Mouse (Mus musculus): ENCODE results near the gene Primpol. TPM values are rescaled to one million over a fixed set of nuclear protein-coding genes. Genes with fewer than 3 reads are reported as not detected.

Gene Primpol
- polyA plus RNA-seq, 1 experiment from 2014 or later, result 10.0 TPM

- DNase-seq (ENCODE audit: low spot score) (no peak), ATAC-seq (ENCODE audit: low read depth) (no peak)
- Histone ChIP-seq H3K4me2 (ENCODE audit: low read depth, low read length) (no peak overlapping the region), H3K27me3 (replicated peaks; ENCODE audit: control insufficient read depth, insufficient read depth, low read length) (no peaks in the 10 kb centered on the region), H3K27ac (replicated peaks; ENCODE audit: low read depth, low read length) (no peak overlapping the region), H3K9me3 (ENCODE audit: control insufficient read depth, low read length) (no peaks in the 10 kb centered on the region), H3K4me1 (ENCODE audit: control insufficient read depth, insufficient read depth, low read length) (0 out of 2 replicates have a peak, but pooled peaks cover 3% of the 10 kb centered on the region), H3K4me3 (ENCODE audit: low read depth, low read length) (no peak overlapping the region), H3K9ac (ENCODE audit: low read depth, low read length) (no peak overlapping the region), H3K36me3 (ENCODE audit: control insufficient read depth, insufficient read depth, low read length) (peaks cover 45% of the 10 kb centered on the region)
- 96% methylated on average over 3 of the region's 3 CpGs for WGBS
These were observed 13.4 kb upstream of the Primpol start for GRCm38 (mm10) chr8:46630422-46630821.

- H3K9ac ChIP-seq (ENCODE audit: low read depth, low read length), result no peak overlapping the region
- peaks cover 29% of the 10 kb centered on the region for H3K36me3 ChIP-seq (ENCODE audit: control insufficient read depth, insufficient read depth, low read length)
These were observed 11.6 kb upstream of the Primpol start for GRCm38 (mm10) chr8:46628645-46629044.

DNA sequence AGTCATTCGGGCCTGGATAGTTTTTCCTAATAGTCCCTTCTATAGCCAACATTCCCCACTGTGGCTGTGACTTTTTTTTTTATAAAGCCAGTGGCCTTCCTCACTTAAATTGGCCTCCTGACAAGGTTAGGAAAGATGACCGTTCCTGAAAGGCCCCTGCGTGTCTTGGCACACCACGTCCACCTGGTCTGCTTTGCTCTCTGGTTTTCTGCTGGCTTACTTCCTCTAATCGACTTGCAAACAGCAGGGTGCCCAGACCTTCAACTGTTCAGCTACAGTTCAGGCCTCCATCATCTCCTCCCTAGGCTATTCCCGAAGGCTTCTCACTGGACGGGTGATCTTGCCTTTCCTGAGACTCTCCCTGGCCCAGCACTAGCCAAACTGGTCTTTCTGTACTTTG, 10.9 kb upstream of the Primpol start:
- ATAC-seq (ENCODE audit: low read depth) (no peak), DNase-seq (ENCODE audit: low spot score) (no peak)
- Histone ChIP-seq H3K27me3 (replicated peaks; ENCODE audit: control insufficient read depth, insufficient read depth, low read length) (no peaks in the 10 kb centered on the region), H3K4me1 (ENCODE audit: control insufficient read depth, insufficient read depth, low read length) (0 out of 2 replicates have a peak, but pooled peaks cover 3% of the 10 kb centered on the region), H3K4me3 (ENCODE audit: low read depth, low read length) (no peak overlapping the region), H3K4me2 (ENCODE audit: low read depth, low read length) (no peak overlapping the region), H3K9me3 (ENCODE audit: control insufficient read depth, low read length) (no peaks in the 10 kb centered on the region), H3K36me3 (ENCODE audit: control insufficient read depth, insufficient read depth, low read length) (peaks cover 21% of the 10 kb centered on the region), H3K27ac (replicated peaks; ENCODE audit: low read depth, low read length) (no peak overlapping the region), H3K9ac (ENCODE audit: low read depth, low read length) (no peak overlapping the region)
- 68% methylated on average over 7 of the region's 7 CpGs for WGBS

More at GRCm38 (mm10) chr8:46628645-46629044, 11.6 kb upstream of the Primpol start:
- no peak overlapping the region for H3K4me2 ChIP-seq (ENCODE audit: low read depth, low read length)
- DNase-seq (ENCODE audit: low spot score), result no peak
- H3K27me3 ChIP-seq (replicated peaks; ENCODE audit: control insufficient read depth, insufficient read depth, low read length), result no peaks in the 10 kb centered on the region
- no peak overlapping the region for H3K4me3 ChIP-seq (ENCODE audit: low read depth, low read length)
- no peaks in the 10 kb centered on the region for H3K9me3 ChIP-seq (ENCODE audit: control insufficient read depth, low read length)
- no peak overlapping the region for H3K27ac ChIP-seq (replicated peaks; ENCODE audit: low read depth, low read length)
- 0 out of 2 replicates have a peak, but pooled peaks cover 3% of the 10 kb centered on the region for H3K4me1 ChIP-seq (ENCODE audit: control insufficient read depth, insufficient read depth, low read length)
- ATAC-seq (ENCODE audit: low read depth), result no peak
- 88% methylated on average over 1 of the region's 1 CpGs for WGBS

GRCm38 (mm10) chr8:46626642-46627041, 9.6 kb upstream of the Primpol start:
- 95% methylated on average over 5 of the region's 5 CpGs for WGBS
- peaks cover 9% of the 10 kb centered on the region; the same call in 1 of the 2 replicates for H3K36me3 ChIP-seq (ENCODE audit: control insufficient read depth, insufficient read depth, low read length)
- H3K27me3 ChIP-seq (replicated peaks; ENCODE audit: control insufficient read depth, insufficient read depth, low read length), result no peaks in the 10 kb centered on the region
- no peaks in the 10 kb centered on the region for H3K9me3 ChIP-seq (ENCODE audit: control insufficient read depth, low read length)
- DNase-seq (ENCODE audit: low spot score) (no peak), ATAC-seq (ENCODE audit: low read depth) (no peak)
- H3K4me3 ChIP-seq (ENCODE audit: low read depth, low read length), result no peak overlapping the region
- 0 out of 2 replicates have a peak, but pooled peaks cover 3% of the 10 kb centered on the region for H3K4me1 ChIP-seq (ENCODE audit: control insufficient read depth, insufficient read depth, low read length)
- no peak overlapping the region for H3K9ac ChIP-seq (ENCODE audit: low read depth, low read length)
- no peak overlapping the region for H3K27ac ChIP-seq (replicated peaks; ENCODE audit: low read depth, low read length)
- no peak overlapping the region for H3K4me2 ChIP-seq (ENCODE audit: low read depth, low read length)

GRCm38 (mm10) chr8:46625166-46625565, 8.2 kb upstream of the Primpol start:
- Histone ChIP-seq H3K27me3 (replicated peaks; ENCODE audit: control insufficient read depth, insufficient read depth, low read length) (no peaks in the 10 kb centered on the region), H3K4me2 (ENCODE audit: low read depth, low read length) (no peak overlapping the region), H3K9me3 (ENCODE audit: control insufficient read depth, low read length) (no peaks in the 10 kb centered on the region), H3K4me1 (ENCODE audit: control insufficient read depth, insufficient read depth, low read length) (0 out of 2 replicates have a peak, but pooled peaks cover 3% of the 10 kb centered on the region), H3K4me3 (ENCODE audit: low read depth, low read length) (no peak overlapping the region), H3K27ac (replicated peaks; ENCODE audit: low read depth, low read length) (no peak overlapping the region), H3K9ac (ENCODE audit: low read depth, low read length) (no peak overlapping the region), H3K36me3 (ENCODE audit: control insufficient read depth, insufficient read depth, low read length) (peaks cover 6% of the 10 kb centered on the region; the same call in 1 of the 2 replicates)
- DNase-seq (ENCODE audit: low spot score), result no peak
- 88% methylated on average over 1 of the region's 1 CpGs for WGBS
- ATAC-seq (ENCODE audit: low read depth), result no peak

- 56% methylated on average over 9 of the region's 9 CpGs for WGBS
- Histone ChIP-seq H3K36me3 (ENCODE audit: control insufficient read depth, insufficient read depth, low read length) (no peaks in the 10 kb centered on the region), H3K27ac (replicated peaks; ENCODE audit: low read depth, low read length) (no peak overlapping the region), H3K27me3 (replicated peaks; ENCODE audit: control insufficient read depth, insufficient read depth, low read length) (no peaks in the 10 kb centered on the region), H3K9me3 (ENCODE audit: control insufficient read depth, low read length) (no peaks in the 10 kb centered on the region), H3K4me1 (ENCODE audit: control insufficient read depth, insufficient read depth, low read length) (peaks cover 10% of the 10 kb centered on the region), H3K9ac (ENCODE audit: low read depth, low read length) (no peak overlapping the region), H3K4me3 (ENCODE audit: low read depth, low read length) (no peak overlapping the region), H3K4me2 (ENCODE audit: low read depth, low read length) (no peak overlapping the region)
- DNase-seq (ENCODE audit: low spot score) (peak; percentile 80), ATAC-seq (ENCODE audit: low read depth) (peak; percentile 78)
These were observed 5.6 kb upstream of the Primpol start for GRCm38 (mm10) chr8:46622446-46623270.

DNA sequence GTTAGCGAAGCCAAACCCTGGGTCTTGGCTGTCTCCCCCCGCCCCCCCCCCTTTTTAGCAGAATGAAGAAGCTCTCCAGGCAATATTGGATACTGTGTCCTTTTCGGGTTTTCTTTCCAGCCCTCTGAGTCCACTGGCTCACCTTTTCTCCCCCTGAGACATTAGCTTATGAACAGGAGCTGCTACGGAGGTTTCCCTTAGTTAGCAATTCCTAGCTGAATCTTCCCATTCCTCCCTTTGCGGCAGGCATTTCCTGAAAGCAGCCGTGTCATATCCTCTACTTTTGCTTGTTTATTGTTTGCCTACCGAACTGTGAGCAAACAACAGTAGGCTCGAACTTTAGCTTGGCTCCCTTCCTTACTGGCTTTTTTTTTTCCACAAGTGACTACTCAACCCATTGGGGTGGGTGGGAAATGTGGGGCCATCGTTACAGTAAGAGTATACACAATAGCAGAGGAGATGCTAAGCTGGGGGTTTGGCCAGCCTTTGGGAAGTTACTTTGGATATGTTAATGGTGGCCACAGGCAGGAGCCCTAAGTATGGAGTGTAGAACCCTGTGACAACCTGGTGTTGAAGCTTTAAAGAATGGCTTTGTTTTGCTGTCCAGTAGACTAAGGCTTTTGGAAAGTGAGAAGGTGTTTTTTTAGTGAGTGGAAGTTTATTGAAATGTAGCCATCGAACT, 1.8 kb upstream of the Primpol start:
- ATAC-seq (ENCODE audit: low read depth) (no peak), DNase-seq (ENCODE audit: low spot score) (peak; percentile 26)
- peak overlapping the region; percentile 92 for H3K9ac ChIP-seq (ENCODE audit: low read depth, low read length)
- H3K36me3 ChIP-seq (ENCODE audit: control insufficient read depth, insufficient read depth, low read length), result no peaks in the 10 kb centered on the region
- WGBS, result 2% methylated on average over 10 of the region's 10 CpGs
- peak overlapping the region; percentile 69 for H3K4me3 ChIP-seq (ENCODE audit: low read depth, low read length)
- H3K4me2 ChIP-seq (ENCODE audit: low read depth, low read length), result peak overlapping the region; percentile 68
- H3K27ac ChIP-seq (replicated peaks; ENCODE audit: low read depth, low read length), result no peak overlapping the region
- H3K9me3 ChIP-seq (ENCODE audit: control insufficient read depth, low read length), result no peaks in the 10 kb centered on the region
- no peaks in the 10 kb centered on the region for H3K27me3 ChIP-seq (replicated peaks; ENCODE audit: control insufficient read depth, insufficient read depth, low read length)
- peaks cover 8% of the 10 kb centered on the region for H3K4me1 ChIP-seq (ENCODE audit: control insufficient read depth, insufficient read depth, low read length)

GRCm38 (mm10) chr8:46617690-46618620, 943 bp upstream of the Primpol start:
- no peaks in the 10 kb centered on the region for H3K9me3 ChIP-seq (ENCODE audit: control insufficient read depth, low read length)
- H3K27me3 ChIP-seq (replicated peaks; ENCODE audit: control insufficient read depth, insufficient read depth, low read length), result no peaks in the 10 kb centered on the region
- peak overlapping the region; percentile 92 for H3K9ac ChIP-seq (ENCODE audit: low read depth, low read length)
- H3K36me3 ChIP-seq (ENCODE audit: control insufficient read depth, insufficient read depth, low read length), result no peaks in the 10 kb centered on the region
- peak overlapping the region; percentile 69 for H3K4me3 ChIP-seq (ENCODE audit: low read depth, low read length)
- under 1% methylated on average over 25 of the region's 38 CpGs for WGBS
- H3K4me2 ChIP-seq (ENCODE audit: low read depth, low read length), result peak overlapping the region; percentile 68
- H3K27ac ChIP-seq (replicated peaks; ENCODE audit: low read depth, low read length), result peak overlapping the region; percentile 94
- ATAC-seq (ENCODE audit: low read depth), result no peak; the same call in 1 of the 2 replicates
- peaks cover 16% of the 10 kb centered on the region for H3K4me1 ChIP-seq (ENCODE audit: control insufficient read depth, insufficient read depth, low read length)
- DNase-seq (ENCODE audit: low spot score), result peak; percentile 22

Data from embryonic facial prominence, embryonic 14.5 days (tissue).